Mouse (Mus musculus) lung, adult 2 months (tissue): ENCODE results near the gene Cdk12. TPM values are rescaled to one million over a fixed set of nuclear protein-coding genes. Genes with fewer than 3 reads are reported as not detected.

Experiments
- DNase-seq: peaks from one replicate; pipeline ENCODE4 v3.0.0; 2022
- H3K4me1 ChIP-seq: fragments of 200-500 bp; 2 replicates; pipeline ENCODE4 v1.6.1; 2011; ENCODE audit warnings: low read length; ENCODE audit not compliant: control insufficient read depth, insufficient read depth
- H3K4me3 ChIP-seq: fragments of 200-500 bp; replicated peaks from 2 replicates; pipeline ENCODE3; 2011; ENCODE audit warnings: low read depth, mild to moderate bottlenecking, control low read depth, low read length; ENCODE audit errors: extremely low read depth
- CTCF ChIP-seq: fragments of 200-500 bp; IDR thresholded peaks from 2 replicates; pipeline ENCODE4 v1.5.1; 2011; ENCODE audit warnings: mild to moderate bottlenecking, low read length, control low read depth; ENCODE audit not compliant: insufficient read depth
- POLR2A ChIP-seq: fragments of 200-500 bp; IDR thresholded peaks from 2 replicates; pipeline ENCODE4 v1.6.1; 2011; ENCODE audit warnings: low read depth, mild to moderate bottlenecking, control low read depth, low read length, borderline replicate concordance; ENCODE audit errors: extremely low read depth
- WGBS: fragments of 180-500 bp; shearing (Covaris S2); methylation state at CpG from one replicate; pipeline ENCODE4 v1.1.7; 2018; 5-methylcytosine and 5-hydroxymethylcytosine counted together
- polyA plus RNA-seq: library from polyadenylated mRNA; depleted of rRNA; stranded (reverse); fragments of >200 nt; gene quantifications from 2 replicates; pipeline ENCODE4 v1.2.3, GENCODE M21; 2012

Gene Cdk12
- polyA plus RNA-seq, 1 experiment = 13.9 TPM

DNA sequence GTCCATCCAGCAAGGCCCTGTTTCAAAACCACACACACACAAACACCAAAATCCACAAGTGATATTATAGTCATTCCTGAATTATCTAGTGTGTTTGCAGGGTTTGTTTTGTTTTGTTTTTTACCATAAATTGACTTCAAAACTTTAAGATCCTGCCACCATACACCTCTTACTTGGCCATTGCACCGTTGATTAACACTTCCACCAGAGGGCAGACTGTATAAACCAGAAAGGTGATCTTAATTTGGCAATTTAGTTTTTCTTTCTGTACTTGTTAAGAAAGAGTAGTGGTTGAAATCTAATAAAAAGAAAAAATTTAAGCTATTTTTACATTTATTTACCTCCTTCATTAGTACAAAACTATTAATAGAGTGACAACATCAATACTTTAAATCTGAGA is 44.5 kb downstream of the Cdk12 start:
- no peak for DNase-seq
- WGBS = 72% methylated on average over 1 of the region's 1 CpGs
- H3K4me1 ChIP-seq = no peaks in the 10 kb centered on the region
- TF ChIP-seq CTCF (no peak), POLR2A (no peak)
- no peak overlapping the region for H3K4me3 ChIP-seq

DNA sequence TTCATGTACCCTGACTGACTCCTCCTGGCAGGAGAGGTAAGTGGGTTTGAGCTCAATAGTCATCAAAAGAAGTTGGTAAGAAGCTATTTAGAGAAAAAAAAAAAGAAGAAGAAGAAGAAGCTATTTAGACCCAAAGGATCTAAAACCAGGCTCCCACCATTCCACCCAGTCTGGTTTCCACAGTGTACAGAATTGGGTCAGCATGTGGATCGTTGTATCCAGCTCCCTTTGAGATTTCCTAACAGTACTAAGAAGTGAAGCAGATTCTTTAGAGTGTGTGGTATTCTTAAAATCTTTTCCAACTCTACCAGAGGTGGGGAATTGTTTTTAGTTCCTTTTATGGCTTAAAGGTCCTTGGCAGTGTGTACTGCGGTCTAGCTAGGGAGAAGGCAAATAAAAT is 50.9 kb downstream of the Cdk12 start:
- Histone ChIP-seq H3K4me1 (no peaks in the 10 kb centered on the region), H3K4me3 (no peak overlapping the region)
- WGBS = 85% methylated on average over 2 of the region's 2 CpGs
- no peak for DNase-seq
- TF ChIP-seq POLR2A (no peak), CTCF (no peak)

DNA sequence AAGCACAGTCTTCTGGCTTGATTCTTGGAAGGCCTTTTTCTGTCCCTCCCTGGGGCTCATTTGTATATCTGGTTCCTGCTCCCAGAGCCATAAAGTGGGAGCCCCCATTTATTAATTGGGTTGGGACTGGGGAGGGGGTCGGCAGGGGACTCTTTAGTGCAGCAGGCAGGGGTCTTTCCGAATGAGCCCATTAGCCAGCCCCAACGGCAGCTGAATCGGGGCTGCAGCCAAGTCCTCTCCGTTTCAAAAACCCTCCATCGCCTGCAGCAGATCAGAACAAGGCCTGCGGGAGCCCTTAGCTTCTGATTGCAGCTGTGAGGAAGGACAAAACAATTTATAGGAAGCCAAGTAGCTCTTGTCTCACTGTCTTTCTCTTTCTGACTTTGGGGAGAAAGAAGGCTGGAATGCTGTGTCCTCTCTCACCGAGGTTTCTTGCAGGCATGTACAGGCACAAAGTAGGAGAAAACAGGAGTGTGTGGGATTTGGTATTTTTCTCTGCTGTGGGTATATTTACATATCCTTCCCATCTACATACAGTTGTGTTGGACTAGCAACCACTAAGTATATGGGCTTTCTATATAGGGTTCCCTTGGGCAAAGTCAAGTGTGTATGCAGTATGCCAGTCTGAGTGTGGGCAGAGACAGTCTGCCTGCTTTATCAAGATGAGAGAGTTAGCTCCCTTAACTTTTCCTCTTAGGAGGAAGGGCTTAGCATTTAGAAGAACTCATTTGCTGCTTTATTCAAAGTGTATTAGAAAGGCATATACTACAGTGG is 58.0 kb downstream of the Cdk12 start:
- Histone ChIP-seq H3K4me3 (no peak overlapping the region), H3K4me1 (no peaks in the 10 kb centered on the region)
- no peak for DNase-seq
- 78% methylated on average over 8 of the region's 8 CpGs for WGBS
- TF ChIP-seq POLR2A (no peak), CTCF (no peak)

GRCm38 (mm10) chr11:98265039-98265438 is 62.2 kb downstream of the Cdk12 start:
- no peaks in the 10 kb centered on the region for H3K4me1 ChIP-seq
- H3K4me3 ChIP-seq = no peak overlapping the region
- peak; percentile 85 for DNase-seq
- 10% methylated on average over 2 of the region's 2 CpGs for WGBS
- TF ChIP-seq CTCF = peak; percentile 68
- no peak for TF ChIP-seq POLR2A

GRCm38 (mm10) chr11:98265891-98266290 is 63.0 kb downstream of the Cdk12 start:
- no peak overlapping the region for H3K4me3 ChIP-seq
- TF ChIP-seq POLR2A = no peak
- no peak for TF ChIP-seq CTCF
- WGBS = 76% methylated on average over 5 of the region's 5 CpGs
- no peaks in the 10 kb centered on the region for H3K4me1 ChIP-seq
- DNase-seq = no peak

DNA sequence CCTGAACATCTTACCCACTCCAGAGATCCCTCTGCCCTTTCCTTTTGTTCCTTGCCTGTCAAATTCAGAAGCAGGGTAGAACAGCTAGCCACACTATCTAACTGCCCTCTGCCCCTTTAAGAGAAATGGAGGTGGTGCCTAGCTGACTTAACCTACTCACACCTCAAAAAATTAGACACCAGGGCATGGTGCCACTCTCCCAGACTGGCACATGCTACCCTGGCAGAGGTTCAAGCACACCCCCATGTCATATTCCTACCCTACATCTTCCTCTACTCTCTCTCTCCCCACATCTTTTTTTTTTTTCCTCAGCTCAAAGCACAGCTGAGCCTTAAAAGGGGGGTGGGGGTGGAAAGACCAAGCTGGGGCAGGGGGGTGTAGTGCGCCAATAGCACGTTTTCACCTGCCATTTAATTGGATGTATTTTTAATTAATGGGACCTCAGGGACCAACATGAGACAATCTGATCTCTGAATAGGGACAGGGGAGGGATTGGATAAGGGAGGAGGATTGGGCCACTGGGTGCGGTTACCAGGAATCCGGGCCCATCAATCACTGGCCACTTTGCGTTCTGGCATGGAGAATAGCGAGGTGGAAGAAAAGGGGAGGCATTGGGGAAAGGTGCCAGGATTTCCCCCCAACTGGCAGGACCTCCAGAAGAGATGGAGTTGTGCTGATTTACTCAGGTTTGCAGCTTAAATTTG is 64.0 kb downstream of the Cdk12 start:
- no peak overlapping the region for H3K4me3 ChIP-seq
- TF ChIP-seq CTCF = no peak
- no peak for TF ChIP-seq POLR2A
- no peak for DNase-seq
- 78% methylated on average over 6 of the region's 6 CpGs for WGBS
- no peaks in the 10 kb centered on the region for H3K4me1 ChIP-seq

DNA sequence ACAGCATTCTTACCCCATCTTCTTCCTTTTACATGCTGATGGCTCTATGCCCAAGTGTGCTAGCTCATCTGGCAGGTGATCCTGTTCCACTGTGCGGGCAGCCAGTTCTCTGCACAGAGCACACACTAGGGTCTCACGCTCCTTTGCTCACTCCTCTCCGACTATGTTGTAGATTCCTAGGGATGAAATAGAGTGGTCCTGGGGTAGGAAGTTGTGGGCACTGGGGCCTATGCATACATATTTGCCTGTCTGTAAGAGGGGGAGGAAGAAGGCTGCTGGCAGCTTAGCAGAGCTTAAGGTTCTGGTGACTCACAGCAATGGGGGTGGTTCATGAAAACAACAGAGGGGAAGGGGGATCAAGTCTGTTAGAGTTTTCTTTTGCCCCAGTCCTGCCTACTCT is 67.2 kb downstream of the Cdk12 start:
- no peak overlapping the region for H3K4me3 ChIP-seq
- TF ChIP-seq POLR2A (no peak), CTCF (no peak)
- no peaks in the 10 kb centered on the region for H3K4me1 ChIP-seq
- no peak for DNase-seq
- WGBS = 97% methylated on average over 3 of the region's 3 CpGs

GRCm38 (mm10) chr11:98270466-98270865 is 67.6 kb downstream of the Cdk12 start:
- no peak overlapping the region for H3K4me3 ChIP-seq
- DNase-seq = no peak
- no peaks in the 10 kb centered on the region for H3K4me1 ChIP-seq
- TF ChIP-seq POLR2A (no peak), CTCF (no peak)

GRCm38 (mm10) chr11:98283740-98284139 is 80.9 kb downstream of the Cdk12 start:
- Histone ChIP-seq H3K4me3 (no peak overlapping the region), H3K4me1 (no peaks in the 10 kb centered on the region)
- TF ChIP-seq POLR2A (no peak), CTCF (no peak)
- 38% methylated on average over 9 of the region's 9 CpGs for WGBS
- DNase-seq = no peak

DNA sequence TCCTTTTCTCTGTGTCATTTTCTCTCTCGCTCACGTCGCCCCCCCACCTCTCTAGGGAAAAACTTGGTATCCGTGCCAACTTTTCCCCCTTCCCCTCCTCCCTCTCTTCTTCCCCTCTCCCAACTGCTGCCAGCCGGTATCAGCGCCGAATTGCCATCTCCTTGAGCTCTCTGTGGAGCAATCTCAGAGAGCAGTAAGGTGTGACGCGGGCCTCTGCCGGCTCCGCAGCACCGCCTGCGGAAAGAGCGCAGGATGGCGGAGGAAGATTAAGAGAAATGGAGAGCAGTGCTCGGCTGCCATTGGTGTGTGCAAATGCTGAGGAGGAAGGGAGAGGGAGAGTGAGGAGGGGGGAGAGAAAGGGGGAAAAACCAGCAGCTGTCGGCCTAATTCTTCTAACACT is 81.4 kb downstream of the Cdk12 start:
- no peak for TF ChIP-seq POLR2A
- TF ChIP-seq CTCF = no peak
- Histone ChIP-seq H3K4me3 (no peak overlapping the region), H3K4me1 (no peaks in the 10 kb centered on the region)
- no peak for DNase-seq
- 5% methylated on average over 14 of the region's 17 CpGs for WGBS

DNA sequence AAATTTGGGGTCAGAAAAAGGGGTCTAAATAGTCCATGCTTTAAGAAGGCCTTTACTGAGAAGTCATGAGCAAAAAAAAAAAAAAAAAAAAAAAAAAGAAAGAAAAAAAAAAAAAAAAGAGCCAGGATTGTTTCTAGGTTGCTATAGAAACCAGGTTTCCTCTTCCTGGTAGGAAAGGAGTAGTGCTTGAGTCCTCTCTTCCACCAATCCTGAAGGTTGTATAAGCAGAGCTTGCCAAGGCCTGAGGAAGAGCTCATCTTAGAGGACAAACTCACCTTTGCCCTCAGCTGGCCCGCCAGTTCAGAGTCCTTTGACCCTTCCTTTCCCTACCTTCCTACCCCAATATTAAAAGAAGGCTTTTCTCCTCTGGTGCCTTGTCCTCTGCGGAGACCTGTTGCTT is 82.5 kb downstream of the Cdk12 start:
- no peak for DNase-seq
- WGBS = 57% methylated on average over 2 of the region's 2 CpGs
- no peak for TF ChIP-seq POLR2A
- TF ChIP-seq CTCF = no peak
- no peak overlapping the region for H3K4me3 ChIP-seq
- no peaks in the 10 kb centered on the region for H3K4me1 ChIP-seq
